Mouse (Mus musculus) embryo, embryonic 10.5 days (tissue): ENCODE measurements around the gene Slc6a16.
A peak's percentile ranks its signal among the peaks of the same experiment; 100 is the strongest.

Experiments
- DNase-seq: peaks from one replicate; pipeline ENCODE4 v3.0.0-alpha.2; 2015; ENCODE audit warnings: low spot score

The Slc6a16 gene

DNA sequence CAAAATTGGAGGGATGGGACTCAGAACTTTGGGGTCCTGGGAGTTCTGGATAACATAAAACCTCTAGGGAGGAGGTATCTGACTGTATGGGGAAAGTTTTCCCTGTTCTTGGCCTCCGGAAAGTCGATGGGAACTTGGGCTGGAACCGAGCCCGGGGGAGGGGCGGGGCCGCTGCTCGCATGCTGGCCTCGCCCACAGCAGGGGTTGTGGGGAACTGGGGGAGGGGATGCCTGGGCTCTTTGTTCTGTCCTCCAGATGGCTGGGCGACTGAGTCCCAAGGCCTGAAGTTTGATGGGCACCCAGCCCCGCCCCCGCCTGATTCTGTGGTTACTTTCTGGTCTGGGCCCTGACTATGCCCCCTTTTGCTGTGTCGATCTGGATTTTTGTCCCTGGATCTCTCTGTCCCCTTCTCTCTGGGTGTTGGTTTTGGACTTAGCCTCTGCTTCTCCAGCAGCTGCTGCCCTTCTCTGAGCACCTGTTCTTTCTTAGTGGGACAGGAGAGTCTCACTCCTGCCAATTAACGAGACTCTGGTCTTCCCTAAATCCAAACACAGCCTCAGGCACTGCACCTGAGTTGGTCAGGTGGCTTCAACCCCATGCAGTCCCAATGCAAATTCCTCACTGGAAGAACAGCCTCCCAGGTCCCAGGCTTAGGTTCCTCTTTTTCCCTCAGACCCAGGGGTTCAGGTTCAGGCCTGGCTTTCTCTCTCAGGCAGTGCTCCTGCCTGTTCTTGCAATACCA lies 24.3 kb upstream of the Slc6a16 start:
- DNase-seq: peak; percentile 95

DNA sequence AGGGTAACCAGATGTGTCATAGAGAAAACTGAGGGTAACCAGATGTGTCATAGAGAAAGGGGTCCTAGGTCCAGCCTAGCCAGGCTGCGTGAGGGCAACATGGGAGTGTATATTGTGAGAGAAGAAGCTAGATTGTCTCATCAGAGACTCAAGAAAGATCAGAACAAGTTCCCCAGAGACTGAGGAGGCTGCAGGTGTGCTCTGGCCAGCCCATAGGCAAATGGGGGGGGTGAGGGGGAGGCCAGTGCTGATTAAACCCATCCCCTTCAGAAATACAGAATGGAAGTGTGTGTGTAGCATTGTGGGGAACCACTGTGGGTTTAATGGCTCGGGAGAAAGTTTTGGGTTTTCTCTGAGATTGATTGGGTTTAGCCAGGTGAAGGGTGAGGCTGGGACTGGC lies 19.2 kb upstream of the Slc6a16 start:
- no peak for DNase-seq

DNA sequence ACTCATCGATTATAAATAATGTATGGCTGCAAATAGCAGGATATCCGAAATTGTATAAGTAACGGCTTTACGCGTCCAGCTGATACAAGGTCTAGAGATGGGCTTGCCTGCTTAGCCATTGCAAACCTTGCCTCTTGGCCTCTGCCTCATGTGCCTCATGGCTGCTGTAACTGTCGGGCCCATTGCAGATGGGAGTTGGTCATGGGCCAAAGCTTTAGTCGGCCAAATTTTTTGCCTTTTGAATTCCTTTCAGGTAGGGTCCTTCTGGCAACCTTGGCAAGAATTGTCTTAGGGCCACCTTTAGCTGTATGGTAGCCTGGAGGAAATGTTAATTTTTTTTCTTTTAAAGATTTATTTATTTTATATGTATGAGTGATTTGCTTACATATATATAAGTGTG lies 16.1 kb upstream of the Slc6a16 start:
- DNase-seq: no peak

DNA sequence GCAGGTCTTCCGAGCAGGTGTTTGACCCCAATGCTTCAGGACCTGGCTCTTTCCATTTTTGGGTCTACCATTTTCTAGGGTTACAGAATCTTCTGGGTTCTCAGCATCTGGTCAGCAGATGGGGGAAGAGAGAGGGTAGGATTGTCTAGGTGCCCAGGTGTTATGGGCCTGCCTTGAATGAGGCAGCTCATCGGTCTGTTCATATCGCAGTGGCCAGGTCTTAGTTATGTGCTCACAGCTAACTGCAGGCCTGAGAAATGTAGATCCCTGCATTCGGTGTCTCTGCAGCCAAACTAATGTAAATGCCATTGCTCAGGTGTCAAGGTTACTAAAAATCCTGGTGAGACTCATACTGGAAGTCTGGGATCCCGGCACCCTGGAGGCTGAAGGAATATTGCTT lies 14.5 kb upstream of the Slc6a16 start:
- no peak for DNase-seq

DNA sequence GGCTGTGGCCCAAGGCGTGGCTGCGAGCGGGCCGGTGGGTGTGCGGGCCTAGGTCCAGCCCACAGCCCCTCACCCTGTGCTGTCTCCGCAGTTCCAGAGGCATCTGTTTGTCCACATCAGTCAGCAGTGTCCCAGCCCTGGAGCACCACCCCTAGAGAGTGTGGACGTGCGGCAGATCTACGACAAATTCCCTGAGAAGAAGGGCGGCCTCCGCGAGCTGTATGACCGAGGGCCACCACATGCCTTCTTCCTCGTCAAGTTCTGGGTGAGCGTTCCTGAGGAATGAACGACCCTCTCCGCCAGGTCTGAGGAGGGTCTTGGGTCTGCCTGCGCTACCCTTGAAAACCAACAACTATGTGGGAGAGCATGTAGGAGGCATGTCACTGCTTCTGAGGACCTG lies 12.3 kb upstream of the Slc6a16 start:
- no peak for DNase-seq

DNA sequence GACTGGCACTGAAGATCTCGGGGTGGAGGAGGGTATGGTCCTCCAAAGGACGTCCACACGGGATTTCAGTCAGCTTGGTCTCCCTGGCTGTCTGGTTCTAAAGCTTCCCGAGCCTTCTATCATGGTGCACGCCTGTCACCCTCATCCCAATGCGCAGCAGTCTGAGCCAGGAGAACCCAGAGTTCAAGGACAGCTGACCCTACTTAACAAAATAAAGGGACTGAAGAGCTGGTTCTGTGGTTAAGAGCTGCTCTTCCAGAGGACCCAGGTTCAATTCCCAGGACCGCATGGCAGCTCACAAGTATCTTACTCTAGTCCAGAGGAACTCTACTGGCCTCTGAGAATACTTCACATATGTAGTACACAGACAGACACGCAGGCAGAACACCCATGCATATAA lies 11.8 kb upstream of the Slc6a16 start:
- DNase-seq: no peak

DNA sequence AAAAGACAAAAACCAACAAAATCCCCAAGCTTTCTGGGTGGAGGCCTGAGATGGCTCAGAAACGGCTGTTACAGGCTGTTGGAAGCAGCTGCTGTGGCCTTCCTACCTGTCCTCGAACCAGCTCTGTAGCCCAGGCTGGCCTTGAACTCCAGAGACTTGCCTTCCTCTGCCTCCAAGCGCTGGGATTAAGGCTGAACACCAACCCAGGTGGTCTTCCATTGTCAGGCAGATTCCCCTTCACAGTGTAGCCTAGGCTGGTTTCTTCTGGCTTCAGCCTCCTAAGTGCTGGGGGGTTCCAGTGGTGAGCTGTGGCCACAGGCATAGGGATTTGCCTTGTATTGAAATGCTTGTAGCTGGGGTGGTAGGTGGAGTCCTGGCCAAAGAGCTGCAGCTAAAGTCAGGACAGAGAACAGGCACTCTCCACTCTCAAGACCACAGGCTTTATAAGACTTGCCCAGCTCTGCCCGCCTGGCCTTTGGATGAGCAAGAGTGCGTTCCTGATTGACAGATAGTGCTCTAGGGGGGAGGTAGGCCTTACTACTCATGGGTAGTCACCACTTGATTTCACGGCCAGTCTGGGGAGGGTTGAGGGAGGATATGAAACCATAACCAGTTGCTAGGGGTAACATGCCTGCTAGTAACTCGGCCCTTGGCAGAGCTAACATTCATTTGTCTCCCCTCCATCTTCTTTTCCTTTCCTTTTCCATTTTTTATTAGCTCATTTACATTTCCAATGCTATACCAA lies 11.3 kb upstream of the Slc6a16 start:
- no peak for DNase-seq

DNA sequence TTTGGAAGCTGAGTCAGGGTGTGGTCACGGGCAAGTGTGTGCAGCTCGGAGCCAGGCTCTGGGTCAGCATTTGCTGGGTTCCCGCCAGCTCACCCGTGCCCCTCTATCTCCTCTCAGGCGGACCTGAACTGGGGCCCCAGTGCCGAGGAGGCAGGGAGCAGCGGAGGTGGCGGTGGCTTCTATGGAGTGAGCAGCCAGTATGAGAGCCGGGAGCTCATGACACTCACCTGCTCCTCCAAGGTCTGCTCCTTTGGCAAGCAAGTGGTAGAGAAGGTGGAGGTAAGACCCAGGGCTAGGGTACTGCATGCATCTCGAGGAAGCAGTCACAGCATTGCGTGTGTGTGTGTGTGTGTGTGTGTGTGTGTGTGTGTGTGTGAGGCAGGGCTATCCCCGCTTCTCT lies 9.7 kb upstream of the Slc6a16 start:
- DNase-seq: no peak

DNA sequence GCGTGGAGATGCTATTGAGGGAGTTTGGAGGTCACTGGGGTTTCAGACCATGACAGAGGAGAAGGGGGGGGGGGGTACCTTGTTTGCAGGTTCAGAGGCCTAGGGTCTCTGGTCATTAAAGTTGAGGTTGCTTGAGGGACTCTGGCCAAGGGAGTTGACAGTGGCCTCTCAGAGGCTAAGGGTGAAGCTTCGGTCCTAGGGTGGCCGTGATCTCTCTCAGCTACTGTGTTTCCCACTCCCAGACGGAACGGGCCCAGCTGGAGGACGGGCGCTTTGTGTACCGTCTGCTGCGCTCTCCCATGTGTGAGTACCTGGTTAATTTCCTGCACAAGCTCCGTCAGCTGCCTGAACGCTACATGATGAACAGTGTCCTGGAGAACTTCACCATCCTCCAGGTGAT lies 8.9 kb upstream of the Slc6a16 start:
- DNase-seq: no peak

DNA sequence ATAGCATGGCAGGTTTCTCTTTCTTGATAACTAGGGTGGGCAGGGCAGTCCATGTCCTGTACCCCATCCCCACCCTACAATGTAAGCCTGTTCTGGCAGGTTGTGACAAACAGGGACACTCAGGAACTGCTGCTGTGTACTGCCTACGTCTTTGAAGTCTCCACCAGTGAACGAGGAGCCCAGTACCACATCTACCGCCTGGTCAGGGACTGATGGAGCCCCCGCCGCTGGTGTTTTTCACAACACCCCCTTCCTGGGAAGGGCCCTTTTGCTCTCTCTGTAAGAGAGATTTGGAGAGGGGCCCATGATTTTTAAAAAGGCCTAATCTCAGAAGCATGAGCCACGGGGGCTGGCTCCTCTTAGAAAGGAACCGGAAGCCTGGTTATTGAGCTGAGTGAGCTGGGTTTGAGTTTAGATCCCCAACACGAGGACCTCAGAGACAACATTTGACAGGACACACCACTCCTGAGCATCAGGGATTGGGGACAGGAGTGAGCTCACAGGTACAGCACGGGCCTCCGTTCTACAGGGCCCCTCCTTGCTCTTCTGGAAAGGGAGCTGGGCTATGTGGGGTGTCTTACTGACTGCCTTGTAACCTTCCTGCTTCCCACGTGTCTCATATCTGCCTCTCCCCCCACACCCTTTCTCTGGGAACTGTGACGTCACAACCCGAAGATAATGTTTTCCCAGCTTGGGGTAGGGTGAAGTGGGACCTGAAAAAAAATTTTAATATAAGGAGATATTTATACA lies 8.0 kb upstream of the Slc6a16 start:
- no peak for DNase-seq

DNA sequence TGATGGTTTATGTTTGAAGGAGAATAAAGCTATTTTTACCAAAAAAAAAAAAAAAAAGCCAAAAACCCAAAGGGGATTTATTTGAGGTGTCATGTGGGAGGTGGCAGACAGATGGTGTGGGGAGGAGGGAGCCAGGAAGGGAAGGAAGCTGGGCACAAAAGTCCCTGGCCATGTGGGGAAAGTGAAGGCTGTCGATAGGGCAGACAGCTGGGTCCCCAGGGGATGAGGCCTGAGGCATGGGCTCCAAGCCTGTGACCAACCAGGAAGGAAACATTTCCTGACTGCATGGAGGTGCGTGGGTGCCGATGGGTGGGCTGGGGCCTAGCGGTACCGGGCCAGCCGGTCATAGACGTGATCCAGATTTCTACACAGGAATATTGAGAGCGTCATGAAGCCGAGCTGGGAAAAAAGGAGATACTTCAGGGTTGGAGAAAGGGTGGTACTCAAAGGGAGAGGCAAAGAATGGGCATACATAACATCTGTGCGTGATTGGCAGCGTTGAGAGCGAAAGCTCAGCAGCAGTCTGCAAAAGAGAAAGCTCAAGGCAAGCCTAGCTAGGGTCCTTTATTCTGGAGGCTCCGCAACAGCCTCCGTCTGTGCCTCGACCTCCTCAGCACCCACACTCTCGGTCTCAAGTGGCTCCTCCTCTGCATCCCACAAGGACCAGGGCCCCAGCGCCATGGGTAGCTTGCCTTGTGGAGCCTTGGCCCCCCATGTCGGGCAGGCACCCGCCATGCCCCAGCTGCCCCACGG lies 7.1 kb upstream of the Slc6a16 start:
- DNase-seq: peak; percentile 39

DNA sequence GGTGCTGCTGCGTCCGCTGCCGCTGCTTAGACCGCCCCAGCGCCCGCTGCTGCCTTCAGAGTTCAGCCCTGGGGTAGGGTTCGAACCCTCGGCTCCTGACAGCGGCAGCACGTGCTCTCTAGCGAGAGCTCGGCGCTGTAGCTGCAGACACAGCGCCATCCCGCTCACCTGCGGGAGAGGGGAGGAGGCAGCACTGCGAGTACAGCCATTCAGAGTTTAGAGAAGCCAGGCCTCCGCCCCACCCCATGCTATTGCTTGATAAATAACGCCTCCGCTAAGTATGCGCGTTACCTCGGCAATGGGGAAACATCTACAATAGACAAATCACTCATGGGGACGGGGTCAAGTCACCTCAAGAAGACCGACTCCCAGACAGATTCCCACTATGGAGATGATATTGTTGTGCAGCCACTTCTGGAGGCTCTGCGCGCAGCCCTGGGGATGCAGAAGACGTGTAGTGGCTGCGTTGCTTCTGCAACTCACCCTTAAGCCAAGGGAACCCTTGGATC lies 6.5 kb upstream of the Slc6a16 start:
- peak; percentile 74 for DNase-seq

DNA sequence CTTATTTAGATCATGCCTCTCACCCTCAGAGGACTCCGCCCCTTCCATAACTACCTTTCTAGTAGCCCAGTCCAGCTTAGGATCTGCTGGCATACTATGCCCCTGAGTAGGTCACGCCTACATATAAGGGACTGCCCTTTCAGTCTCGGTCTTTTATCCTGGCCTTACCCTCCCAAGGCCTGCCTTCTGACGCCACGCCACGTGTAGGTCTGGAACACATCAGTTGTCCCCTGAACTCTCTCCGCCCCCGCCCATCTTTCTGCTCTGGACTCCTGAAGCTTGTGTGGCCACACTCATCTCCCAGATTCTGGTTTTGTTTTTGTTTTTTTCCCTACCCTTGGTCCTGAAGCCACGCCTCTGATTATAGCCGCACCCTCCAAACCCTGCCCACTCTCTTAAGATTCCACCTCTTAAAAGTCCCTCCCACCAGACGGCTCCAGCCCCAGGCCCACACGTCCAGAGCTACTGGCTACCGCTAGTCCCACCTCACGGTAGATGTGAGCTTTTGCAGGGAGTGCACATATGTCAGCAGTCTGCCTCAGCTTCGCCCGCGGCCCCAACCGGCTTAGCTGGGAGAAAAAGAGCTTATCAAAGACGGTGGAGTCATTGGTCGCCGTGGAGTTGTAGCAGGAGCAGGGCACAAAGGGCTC lies 5.8 kb upstream of the Slc6a16 start:
- DNase-seq: peak; percentile 81

DNA sequence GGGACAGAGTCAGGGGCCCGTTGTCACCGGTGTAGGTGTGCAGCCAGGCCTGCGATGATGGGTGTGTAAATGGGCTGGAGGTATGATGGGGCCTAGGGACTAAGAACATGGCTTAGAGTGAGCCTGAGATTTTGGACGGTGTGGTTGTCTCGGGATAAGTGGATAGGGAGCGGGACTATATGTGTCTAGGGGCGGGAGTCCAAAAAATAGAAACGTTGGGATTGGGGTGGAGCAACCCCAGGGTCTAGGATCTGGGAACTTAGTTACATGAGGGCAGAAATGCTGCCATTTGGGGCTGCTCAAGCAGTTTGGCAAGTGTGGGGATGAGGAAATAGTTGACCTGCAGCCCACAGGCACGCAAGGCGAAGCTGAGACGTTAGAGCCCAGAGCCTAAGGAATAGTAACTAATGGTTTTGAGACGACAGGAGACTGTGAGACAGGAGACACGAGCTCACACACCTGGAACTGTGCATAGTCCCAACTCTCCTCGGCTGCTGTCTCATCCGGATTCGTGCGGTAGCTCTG lies 5.2 kb upstream of the Slc6a16 start:
- DNase-seq: no peak

DNA sequence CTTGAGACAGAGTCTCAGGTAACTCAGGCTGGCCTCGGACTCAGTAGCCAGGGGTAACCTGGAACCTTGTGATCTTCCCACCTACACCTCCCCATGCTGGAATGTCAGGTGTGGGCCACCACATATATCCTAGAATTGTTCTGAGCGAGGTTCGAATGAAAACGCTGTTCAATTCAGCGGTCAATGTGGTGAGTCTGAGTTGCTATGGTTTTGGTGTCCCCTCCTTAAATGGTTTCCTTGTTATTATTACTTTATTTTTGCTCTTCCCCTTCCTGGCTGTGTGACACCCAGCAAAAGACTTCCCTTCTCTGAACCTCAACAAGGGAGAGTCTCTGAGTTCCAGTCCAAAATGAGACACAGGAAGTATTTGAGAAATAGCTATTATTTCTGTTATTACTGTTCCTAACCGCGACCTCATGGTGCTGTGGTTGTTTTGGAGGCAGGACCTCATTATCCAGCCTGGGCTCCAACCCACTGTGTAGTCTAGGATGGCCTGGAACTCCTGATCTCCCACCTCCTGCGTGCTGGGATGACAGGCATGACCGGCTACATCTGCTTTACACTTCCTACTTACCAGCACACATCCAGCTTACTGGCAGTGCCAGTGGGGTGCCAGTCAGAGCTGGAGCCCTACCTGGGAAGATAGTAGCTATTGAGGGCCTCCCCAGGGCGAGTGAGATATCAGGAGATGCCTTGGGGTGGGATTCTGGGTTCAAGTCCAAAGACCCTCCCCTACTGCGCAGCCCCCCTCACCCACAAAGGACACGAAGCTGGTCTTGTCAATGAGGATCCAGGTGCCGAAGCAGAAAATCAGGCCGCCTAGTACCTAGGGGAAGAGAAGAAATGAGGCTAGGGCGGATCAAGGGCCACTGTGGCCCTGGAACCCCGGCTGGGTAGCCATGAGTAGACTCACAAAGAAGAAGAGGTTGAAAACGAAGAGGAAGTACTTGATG lies 2.9 kb upstream of the Slc6a16 start:
- no peak for DNase-seq

DNA sequence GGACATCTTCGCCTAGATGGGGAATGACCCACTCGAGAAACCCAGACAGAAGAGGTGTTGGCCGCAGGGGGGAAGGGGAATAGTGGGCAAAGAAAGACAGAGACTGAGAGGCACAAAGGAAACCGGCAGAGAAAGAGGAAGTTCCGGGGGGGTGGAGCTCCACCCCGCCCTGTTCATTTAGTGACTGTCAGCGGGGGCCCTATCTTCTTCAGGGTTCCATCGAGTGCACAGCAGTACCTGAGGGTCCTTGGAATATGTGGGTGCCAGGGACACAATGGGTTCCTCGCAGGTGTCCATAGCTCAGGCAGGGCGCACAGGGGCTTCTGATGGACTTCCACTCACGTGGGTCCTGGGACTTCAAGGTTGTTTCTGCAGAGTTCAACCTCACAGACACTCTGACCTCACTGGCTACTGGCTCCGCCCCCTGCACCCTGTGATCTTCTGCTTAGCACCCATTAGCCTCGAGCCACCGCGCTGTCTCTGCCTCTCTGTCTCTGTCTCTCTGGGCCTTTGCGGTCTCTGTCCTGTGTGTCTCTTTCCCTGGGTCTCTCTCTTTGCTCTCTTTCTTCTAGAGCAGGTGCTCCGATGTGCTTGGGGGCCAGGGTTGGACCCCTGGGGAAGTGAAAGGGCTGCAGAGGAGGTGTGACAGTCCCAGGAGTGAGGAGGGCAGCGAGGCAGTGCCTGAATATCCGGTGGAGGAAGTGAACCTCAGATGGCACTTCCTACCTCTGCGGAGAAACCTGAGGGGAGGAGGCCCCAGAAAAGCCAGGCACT lies 2.0 kb upstream of the Slc6a16 start, which contains the start of gene Cd37:
Gene Cd37, minus strand, starts transcription at position 393 of the 774 bp plus-strand sequence.
- DNase-seq: no peak

DNA sequence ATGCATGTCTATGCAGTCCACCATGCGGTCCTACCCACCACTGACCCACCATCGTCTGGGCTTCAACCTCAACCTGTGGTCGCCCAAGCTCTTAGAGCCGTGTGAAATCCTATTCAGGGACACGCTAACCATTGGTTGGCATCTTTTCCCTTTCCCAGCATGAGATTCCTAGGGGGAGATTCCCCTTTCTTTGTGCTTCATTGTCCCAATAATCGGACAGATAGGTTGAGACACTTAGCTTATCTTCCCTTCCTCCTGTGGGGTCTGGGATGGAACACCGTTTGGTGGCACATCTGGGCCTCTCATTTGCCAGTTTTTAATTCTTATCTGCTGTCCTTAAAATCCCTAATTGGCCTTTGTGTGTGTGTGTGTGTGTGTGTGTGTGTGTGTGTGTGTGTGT lies 776 bp upstream of the Slc6a16 start:
- no peak for DNase-seq

DNA sequence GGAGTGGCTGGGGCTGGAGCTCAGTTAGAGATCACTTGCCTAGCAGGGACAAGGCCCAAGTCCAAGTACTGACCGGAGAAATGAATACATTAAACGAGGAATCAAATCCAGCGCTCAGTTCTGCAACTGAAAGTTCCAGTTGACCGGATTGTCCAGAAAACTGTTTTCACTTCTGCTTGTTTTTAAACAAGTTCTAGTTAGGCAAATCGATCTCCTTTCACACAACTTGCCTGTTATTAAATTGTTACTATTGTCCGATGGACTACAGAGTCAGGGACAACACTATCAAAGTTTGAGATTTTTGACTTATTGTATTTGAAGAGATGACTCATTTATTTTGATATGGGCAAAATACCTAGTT lies 484 bp downstream of the Slc6a16 start:
- DNase-seq: no peak

DNA sequence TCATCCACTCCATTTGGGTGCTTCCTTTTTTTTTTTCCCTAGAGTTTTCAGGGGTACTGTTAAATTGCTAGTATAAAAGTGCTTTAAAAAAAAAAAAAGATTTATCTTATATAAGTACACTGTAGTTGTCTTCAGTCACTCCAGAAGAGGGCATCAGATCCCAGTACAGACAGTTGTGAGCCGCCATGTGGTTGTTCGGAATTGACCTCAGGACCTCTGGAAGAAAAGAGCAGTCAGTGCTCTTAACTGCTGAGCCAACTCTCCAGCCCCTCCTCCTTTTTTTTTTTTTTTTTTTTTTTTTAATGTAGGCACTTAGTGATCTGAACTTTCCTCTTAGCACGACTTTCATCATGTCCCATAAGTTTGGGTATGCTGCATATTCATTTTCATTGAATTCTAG lies 6.8 kb downstream of the Slc6a16 start:
- DNase-seq: no peak
